In genomic region chr10:11491956-11492355, GRCm38 (mm10) we compare ENCODE assay signal across 9 mouse cellular contexts.
DNase-seq lines count a peak whose midpoint lies in the region; ATAC-seq lines count a peak whose summit lies in the region.
"Had no signal": no experiment of that assay in that cellular context is flagged by ENCODE, and none has a peak within 500 bp of the region (broad histone marks: within the 10 kb centered on the region; RNA-seq: fewer than 3 reads in every experiment).

No protein-coding gene starts in this region.

- no peak overlapping the region for H3K4me2 ChIP-seq in heart, embryonic 12.5 days

- no peaks in the 10 kb centered on the region for H3K36me3 ChIP-seq in heart, embryonic 12.5 days

- ATAC-seq in heart, embryonic 12.5 days (ENCODE audit: insufficient number of reproducible peaks, low FRiP score), result peak; percentile 100

- H3K27ac ChIP-seq in heart, embryonic 12.5 days (ENCODE audit: poor library complexity, severe bottlenecking), result no peak overlapping the region
- H3K27ac ChIP-seq: macrophage had no signal

- H3K4me3 ChIP-seq in heart, embryonic 12.5 days, result no peak overlapping the region

- H3K4me1 ChIP-seq in heart, embryonic 12.5 days (replicated peaks), result no peaks in the 10 kb centered on the region

- peaks cover 23% of the 10 kb centered on the region for H3K9me3 ChIP-seq in heart, embryonic 12.5 days (replicated peaks)

- no peaks in the 10 kb centered on the region for H3K27me3 ChIP-seq in heart, embryonic 12.5 days (replicated peaks)

- 44% methylated on average over 28 of the region's 28 CpGs for WGBS in heart, embryonic 12.5 days

- H3K9ac ChIP-seq in heart, embryonic 12.5 days, result no peak overlapping the region

- DNase-seq in CD4-positive, CD25-positive, alpha-beta regulatory T cell, adult 2 months (ENCODE audit: low read depth, low spot score), result peak; percentile 96
- DNase-seq in NIH3T3 (ENCODE audit: low read depth), result peak; percentile 82
- peak; percentile 39 to 71 for DNase-seq in cerebellum, postnatal 36 days
- DNase-seq in kidney, postnatal 25 days, result peak; percentile 69 to 77
- peak; percentile 50 to 61 for DNase-seq in lung, postnatal 4 days
- peak; percentile 63 to 74 for DNase-seq in right cerebral cortex, postnatal 10 days (ENCODE audit: low spot score in 2 of 2)
- peak; percentile 88 for DNase-seq in yolk sac, embryonic 10.5 days (ENCODE audit: low spot score)
